Mouse (Mus musculus) erythroid progenitor cell, adult 5-6 weeks (primary cell): Measurements from ENCODE around the gene Gcnt3. TPM values are rescaled to one million over a fixed set of nuclear protein-coding genes. Genes with fewer than 3 reads are reported as not detected.
"Not testable (repeated sequence)": the region's sequence is repeated elsewhere in the genome, so short reads cannot be mapped to it uniquely, and the experiment has no call there.

Experiments
- ATAC-seq: replicated peaks from 2 replicates; pipeline ENCODE4 v1.8.0; 2016; ENCODE audit warnings: moderate number of reproducible peaks, mild to moderate bottlenecking, moderate TSS enrichment, inconsistent platforms; ENCODE audit not compliant: poor library complexity, low FRiP score, severe bottlenecking
- total RNA-seq, 2 experiments: library from RNA; stranded (forward) in 1 of 2; stranded (reverse) in 1 of 2; fragments of 150-400 nt in 1 of 2; fragments of 186-747, 209-891 nt in 1 of 2; gene quantifications; 2 replicates each; pipeline versions ENCODE4 v1.2.3 to v1.2.4; 2015 to 2017; ENCODE audit warnings: low replicate concordance in 2 of 2

Gcnt3 gene
- total RNA-seq, 2 experiments from 2014 or later = not detected

DNA sequence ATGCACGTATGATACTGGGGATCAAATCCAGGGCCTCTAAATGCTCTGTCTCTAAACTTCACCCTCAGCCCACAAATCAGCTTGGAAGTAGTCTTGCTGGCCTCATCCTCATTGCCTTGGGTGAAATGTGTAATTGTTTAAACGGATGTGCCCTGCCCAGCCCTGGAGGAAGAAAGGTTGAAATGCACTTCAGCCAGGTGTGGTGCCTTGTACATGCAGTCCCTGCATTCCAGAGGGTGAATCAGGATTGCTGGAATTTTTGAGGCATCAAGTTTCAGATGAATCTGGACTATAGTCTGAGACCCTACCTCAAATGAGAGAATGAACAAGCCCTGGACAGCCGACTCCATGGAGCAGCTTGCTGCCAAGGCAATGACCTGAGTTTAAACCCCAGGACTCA lies 10.0 kb upstream of the Gcnt3 start:
- ATAC-seq = no peak

DNA sequence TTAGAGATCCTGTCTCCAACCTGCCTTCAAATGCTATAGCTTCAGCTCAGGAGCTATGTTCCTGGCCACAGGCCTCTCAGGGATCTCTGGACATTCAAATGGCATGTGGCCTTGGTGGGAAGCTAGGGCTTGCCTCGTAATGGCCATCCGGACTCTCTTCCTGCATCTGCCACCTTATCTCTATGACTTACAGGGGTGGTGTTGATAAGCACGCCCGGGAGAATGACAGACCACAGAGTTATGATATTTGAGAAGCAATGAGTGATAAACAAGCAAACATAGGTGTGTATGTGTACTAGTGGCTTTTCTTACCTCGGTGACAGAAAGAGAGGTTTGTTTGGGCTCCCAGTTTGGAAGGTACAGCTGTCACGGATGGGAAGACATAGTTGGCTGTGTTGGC lies 8.4 kb upstream of the Gcnt3 start:
- ATAC-seq = peak; percentile 43; the same call in 1 of the 2 replicates

DNA sequence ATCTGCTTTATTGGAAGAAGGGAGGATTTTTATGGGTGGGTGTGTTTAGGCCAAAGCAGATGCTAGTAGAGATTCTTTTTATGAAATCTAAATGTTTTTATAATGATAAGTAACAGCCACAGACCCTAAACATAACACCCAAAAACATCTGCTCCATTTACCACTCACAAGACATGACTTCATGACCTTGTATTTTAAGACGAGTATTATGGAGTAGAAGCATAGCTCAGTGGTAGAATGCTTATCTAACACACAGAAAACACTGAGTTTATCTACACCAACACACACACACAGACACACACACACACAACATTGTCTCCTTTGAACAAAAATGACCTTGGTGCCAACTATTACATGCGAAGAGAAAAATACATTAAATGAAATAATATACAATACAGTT lies 7.0 kb upstream of the Gcnt3 start:
- no peak for ATAC-seq

DNA sequence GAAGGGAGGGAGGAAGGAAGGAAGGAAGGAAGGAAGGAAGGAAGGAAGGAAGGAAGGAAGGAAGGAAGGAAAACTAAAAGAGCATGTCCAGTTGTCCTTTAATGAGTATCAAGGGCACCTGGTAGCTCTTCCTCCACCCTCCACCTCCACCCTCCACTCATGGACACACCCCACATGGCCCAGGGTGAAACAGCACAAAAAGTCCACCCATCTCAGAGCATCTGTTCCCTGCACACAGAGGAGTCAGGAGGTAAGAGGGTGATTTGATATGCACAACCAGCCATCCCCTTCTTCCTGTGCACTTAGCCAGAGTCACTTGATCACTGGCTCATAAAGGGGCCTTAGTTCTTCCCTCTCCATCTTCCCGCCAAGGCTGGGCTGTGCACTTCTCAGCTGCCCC lies 5.0 kb upstream of the Gcnt3 start:
- no peak for ATAC-seq

DNA sequence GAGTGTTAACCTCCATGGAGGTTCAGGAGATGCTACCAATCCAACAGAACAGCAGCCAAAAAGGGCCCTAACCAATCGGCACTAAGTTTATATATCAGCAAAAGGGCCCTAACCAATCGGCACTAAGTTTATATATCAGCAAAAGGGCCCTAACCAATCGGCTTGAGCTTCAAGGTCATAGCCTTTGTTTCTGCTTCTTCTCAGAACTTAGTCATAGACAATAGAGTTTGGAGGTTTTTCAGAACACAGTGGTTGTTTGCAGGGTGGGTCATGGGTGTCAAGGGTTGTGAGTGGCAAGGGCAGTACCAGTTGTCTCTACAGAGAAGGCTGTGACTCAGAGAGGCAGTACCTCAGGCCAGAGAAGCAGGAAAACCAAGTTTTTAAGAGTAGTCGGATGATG lies 4.2 kb upstream of the Gcnt3 start:
- ATAC-seq = no peak

DNA sequence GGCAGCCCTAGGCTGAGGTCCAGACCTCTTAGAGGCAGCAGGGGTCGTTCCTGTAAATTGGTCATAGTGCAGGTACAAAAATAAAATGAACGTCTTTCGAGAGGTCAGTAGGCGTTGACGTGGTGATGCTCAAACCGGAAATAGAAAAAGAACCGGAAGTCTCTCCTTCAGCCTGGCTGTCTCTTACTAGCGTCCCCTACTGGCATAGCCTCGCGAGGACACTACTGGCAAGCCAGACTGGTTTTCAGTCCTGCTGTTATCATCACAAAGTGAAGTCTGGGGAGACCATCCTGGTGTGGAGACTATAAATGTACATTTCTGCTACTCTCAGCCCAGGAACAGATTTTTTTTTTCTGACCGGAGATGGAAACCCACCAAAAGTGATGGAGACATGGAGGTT lies 2.7 kb upstream of the Gcnt3 start:
- ATAC-seq = no peak

DNA sequence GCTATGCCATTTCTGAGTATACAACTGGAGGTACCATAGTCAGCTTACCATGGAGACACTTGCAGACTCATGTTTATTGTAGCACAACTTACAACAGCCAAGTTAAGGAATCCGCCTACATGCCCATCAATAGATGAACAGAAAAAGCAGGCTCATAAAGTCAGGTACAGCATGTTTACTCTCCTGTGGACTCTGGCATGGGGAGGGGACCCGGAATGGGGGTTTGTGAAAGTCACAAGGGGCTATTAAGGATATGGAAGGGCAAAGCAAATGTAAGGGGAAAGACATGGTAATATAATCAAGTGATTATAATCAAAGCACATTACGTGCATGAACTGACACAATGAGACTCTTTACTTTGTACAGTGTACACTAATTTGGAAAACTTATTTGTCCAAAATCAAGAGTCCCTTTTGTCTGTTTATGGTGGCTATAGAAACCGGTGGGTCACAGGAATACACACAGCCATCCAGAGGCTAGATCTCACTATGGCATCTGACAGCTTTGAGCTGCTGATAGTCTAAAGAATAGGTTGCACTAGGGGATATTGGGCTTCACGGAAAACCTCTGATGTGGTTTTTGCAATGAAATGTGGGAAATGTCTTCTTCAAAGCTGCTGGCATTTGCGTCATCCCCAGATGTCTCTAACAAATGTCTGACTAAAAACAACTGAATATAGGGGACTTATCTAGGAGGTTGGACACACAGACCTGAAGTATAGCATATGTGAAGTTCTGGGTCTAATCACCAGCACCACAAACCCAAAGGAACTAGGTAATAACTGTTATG lies 1.9 kb upstream of the Gcnt3 start:
- ATAC-seq = no peak

DNA sequence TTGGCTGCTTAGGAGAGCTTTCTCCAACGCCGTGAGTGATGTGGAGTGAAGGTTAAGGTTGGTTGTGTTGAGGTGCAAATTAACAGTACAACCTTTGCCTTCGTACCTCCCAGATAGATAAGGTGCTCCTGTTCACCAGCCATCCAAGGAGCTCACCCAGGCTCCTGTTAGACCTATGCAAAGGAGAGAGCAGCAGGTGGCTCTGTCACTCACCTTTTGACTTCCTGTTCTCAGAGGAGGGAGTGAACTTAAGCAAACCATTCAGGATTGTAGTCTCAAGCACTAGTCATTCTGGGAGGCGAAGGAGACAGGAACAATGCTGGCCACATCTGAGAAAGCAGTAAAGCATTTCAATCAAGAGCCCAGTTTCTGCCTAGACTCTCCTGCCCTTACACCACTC lies 1.2 kb downstream of the Gcnt3 start:
- ATAC-seq = no peak

DNA sequence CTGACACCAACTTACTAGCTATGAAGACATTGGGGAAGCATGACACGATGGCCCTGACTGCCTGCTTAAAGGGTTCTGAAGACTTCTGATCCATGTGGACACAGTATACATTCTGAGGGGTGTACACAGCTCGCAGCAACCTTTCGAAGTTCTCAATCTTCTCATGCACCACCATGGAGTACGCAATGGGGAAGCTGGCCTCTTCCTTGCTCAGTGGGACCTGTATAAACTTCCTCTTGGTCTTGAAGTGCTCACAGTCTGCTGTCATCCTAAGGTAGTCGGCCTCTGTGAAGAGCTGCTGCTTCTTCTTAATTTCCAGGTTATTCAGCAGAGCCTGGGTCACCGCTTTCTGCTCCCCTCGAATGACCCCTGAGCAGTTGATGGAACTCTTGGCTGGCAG lies 3.2 kb downstream of the Gcnt3 start:
- no peak for ATAC-seq

DNA sequence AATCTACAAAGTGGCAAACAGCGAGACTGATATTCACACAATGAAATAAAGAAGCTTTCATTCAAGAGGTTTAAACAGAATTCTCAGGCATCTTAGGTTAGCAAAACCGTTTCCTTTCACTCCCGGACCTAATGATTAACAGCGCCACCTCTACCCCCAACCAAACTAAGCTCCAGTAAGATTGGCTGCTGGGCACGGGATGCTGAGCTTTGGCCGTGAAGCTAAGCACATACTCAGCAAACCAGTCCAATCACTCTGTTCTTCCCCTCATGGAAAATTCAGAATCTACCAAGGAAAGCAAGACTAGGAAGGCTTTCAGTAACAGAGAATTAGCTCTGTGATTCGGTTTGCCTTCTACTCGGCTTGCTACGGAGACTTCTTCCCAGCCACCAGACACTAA lies 4.8 kb downstream of the Gcnt3 start:
- no peak for ATAC-seq

DNA sequence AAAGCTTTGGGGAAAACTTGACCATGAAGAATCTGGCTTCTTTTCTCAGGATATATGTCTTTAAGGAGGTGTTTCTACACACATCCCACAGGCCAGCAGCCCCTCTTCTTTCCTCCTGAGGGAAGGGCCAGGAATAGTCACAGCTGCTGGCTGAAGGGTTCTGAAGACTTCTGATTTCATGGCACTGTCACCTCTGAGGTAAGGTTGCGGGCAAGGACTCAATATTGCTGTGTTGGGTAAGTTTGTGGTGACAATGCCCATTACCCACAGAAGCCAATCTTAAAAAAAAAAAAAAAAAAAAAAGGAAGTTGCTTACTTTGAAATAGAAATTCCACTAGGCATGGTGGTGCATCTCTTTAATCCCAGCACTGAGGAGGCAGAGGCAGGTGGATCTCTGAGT lies 5.7 kb downstream of the Gcnt3 start:
- ATAC-seq = no peak

DNA sequence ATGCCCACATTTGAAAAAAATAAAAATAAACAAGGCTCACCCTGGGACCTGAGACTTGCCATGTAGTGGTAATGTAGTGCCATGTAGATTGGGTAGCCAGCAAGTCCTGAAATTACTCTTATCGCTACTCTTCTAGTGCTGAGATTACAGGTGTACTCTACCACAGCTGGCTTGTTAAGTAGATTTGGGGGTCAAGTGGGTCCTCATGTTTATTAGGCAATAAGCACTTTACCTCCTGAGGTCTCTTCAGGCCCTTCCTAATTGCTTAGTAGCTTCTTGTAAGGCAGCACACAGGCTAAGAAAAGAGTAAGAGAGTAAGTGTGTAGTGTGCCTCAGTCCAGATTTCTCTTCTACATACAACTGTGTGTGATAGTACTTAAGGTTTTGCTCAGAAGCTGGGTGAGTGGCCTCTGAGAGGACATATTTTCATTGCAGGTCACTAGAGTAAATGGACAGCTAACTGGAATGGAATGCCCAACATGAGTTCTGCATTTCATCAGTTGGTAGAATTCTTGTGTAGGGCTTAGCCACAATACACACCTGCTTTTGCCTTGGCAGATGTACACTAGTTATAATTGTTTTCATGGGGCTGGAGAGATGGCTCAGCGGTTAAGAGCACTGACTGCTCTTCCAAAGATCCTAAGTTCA lies 12.4 kb downstream of the Gcnt3 start:
- ATAC-seq = no peak

DNA sequence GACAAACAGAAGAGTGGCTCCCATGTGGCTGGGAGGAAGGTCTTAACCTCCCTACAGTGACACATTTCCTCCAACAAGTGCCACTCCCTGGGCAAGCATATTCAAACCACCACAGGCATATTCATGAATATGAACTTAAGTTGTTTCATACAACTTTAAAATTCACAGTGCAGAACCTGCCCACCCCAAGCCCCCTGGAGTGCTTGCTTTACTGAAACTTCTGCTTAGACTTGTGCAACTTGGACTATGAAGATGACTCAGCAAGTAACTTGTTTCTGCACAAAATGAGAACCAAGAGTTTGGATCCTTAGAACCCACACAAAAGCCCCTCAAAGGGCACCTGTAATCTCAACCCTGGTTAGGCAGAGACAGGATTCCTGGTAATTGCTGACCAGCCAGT lies 13.2 kb downstream of the Gcnt3 start:
- no peak for ATAC-seq

DNA sequence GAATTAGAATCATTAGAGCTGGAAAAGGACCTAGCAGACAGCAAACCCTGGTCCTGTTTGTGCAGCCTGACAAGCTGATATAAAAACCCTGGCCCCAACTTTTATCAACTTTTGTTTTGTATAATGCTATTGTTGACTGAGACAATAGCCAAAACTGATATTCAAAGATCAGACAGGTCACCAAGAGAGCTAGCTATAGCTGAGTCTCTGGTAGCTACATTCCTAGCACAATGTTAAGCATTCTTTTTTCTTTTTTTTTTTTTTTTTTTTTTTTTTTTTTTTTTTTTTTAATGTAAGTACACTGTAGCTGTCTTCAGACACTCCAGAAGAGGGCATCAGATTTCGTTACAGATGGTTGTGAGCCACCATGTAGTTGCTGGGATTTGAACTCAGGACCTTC lies 14.3 kb downstream of the Gcnt3 start:
- ATAC-seq = not testable (repeated sequence)

DNA sequence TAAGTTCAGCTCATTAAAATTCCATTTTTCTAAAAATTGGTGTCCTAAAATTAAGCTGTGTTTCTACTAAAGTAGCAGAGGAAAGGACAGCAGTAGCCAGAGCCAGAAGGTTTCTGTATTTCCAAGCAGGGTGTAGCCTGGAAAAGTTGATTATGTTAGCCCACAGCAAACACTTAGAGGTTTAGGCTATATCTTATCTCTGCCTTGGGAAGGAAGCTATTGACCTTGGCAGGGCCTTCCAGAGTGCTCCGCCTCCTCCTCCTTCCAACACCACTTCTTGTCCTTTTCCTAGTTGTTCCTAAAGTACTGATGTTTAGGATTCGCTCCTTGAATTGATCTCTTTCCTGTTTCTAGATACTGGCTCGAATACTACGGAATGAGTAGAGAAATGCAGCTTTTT lies 15.8 kb downstream of the Gcnt3 start:
- ATAC-seq = no peak

DNA sequence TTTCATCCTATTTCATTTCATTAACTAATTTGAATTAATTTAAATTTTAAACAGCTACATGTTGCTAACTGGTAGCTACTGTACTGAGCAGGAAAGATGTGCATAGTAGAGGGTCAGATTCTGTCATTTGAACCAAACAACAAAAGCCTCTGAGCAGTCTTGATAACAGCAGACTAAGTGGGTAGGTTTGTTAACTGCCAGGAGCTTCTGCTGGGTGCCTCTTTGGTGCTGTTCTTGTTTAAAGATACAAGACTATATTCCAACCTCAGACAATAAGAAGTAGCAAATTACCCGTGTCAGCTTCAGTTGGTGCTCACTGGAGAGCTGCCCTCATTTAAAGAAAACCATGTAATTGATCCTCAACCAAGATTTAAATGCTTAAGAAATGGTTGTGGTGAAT lies 16.3 kb downstream of the Gcnt3 start:
- no peak for ATAC-seq

DNA sequence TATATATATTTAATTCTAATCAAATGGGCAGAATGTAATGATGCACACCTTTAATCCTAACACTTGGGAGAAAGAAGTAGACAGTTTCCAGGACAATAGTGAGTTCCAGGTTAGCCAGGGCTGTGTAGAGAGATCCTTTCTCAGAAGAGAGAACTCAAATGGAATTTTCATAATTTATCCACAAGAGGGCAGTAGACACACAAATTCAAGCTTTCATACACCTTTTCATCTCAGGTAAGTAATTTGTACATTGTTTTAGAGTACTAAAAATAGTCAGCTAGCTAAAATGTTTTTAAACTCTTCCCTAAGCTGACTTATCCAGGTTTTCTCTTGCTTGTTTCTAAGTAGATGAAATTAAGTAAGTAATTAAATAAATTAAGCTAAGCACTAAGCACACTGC lies 19.0 kb downstream of the Gcnt3 start:
- ATAC-seq = no peak

DNA sequence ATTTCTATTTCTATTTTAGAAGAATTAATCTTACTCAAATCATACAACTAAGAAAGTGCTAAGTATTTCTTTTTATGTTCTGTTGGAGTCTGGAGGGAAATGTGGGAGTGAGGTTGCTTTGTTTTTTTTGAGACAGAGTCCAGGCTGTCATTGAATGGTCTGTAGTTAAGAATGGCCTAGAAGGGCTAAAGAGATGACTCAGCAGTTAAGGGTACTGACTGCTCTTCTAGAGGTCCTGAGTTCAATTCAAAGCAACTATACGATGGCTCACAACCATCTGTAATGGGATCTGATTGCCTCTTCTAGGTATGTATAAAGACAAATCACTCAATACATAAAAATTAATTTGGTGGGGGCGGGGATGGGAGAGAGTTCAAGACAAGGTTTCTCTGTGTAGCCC lies 22.3 kb downstream of the Gcnt3 start:
- ATAC-seq = no peak

DNA sequence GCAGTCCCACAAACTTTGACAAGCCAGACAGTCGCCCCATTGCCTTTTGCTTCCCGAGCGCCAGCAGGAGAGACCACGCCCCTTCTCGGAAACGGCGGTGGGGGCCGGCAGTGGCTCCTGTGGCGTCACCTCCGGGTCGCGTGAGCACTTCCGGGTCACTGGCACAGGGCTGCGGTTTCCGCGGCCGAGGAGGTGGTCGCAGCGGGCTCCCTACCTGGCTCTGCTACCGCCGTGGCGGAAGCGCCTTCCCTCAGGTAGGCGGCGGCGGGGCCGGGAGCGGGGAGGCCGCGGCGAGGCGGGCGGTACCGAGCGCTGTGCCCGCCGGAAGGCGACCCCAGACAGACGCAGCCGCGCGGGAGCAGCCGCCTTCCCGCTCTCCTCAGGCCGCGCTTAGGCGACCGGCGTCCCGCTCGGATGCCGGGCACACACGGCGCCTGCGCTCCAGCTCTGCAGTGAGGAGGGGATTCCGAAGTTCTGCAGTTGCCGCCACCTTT lies 25.4 kb downstream of the Gcnt3 start, which contains the start of gene Gtf2a2:
Gene Gtf2a2, plus strand, starts transcription at position 143 of the 494 bp plus-strand sequence.
- peak; percentile 97 for ATAC-seq

DNA sequence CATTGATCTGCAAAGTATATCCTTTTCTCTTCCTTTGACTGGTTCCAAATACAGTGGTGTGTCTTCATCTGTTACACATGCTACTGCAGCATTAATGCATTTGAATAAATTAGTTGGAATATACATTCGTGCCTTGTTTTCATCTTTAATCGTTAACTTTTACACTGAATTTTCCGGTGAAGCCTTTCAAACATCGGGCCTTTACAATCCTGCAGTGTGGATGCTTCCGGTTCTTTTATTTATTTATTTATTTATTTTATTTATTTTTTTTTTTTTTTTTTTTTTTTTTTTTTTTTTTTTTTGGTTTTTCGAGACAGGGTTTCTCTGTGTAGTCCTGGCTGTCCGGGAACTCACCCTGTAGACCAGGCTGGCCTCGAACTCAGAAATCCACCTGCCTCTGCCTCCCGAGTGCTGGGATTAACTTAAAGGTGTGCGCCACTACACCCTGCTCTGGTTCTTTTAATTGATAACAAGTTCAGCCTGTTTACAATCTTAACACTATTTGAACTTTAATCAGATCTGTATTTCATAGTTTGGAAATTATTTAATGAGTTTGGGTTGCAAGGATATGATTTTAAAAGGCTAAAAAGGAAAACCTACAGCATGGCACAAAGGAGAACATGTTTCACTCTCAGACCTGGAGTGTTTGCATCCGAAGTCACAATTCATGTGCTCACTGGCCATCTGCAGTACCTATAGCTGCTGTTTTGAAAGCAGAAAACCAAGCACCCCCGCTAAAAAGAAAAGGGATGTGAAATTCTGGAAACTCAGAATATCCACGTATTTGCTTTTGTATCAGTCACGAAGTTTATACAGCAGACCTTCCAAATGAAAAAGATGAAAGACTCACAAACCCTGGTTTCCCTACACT lies 26.1 kb downstream of the Gcnt3 start:
- peak; percentile 44 for ATAC-seq
